Mouse (Mus musculus) hindbrain, embryonic 11.5 days (tissue): ENCODE results near the gene Cabp7. TPM values are rescaled to one million over a fixed set of nuclear protein-coding genes. Genes with fewer than 3 reads are reported as not detected.

ENCODE experiments used
- ATAC-seq: fragments of 200-750 bp; cut with Nextera tagmentation; 2 replicates; pipeline ENCODE4 v1.8.0; 2017; ENCODE audit warnings: mild to moderate bottlenecking, moderate TSS enrichment, moderate library complexity; ENCODE audit not compliant: low FRiP score
- DNase-seq: peaks from one replicate; pipeline ENCODE4 v3.0.0-alpha.2; 2015; ENCODE audit warnings: low spot score
- H3K27ac ChIP-seq: fragments of 300-500 bp; sonication (generic); 2 replicates; pipeline ENCODE4 v1.5.1; 2014; ENCODE audit warnings: mild to moderate bottlenecking, low read depth, low read length
- H3K27me3 ChIP-seq: fragments of 300-500 bp; sonication (generic); 2 replicates; pipeline ENCODE4 v1.6.1; 2014; ENCODE audit warnings: mild to moderate bottlenecking, low read length, moderate library complexity, mixed read lengths; ENCODE audit not compliant: control insufficient read depth, insufficient read depth
- H3K36me3 ChIP-seq: fragments of 300-500 bp; sonication (generic); 2 replicates; pipeline ENCODE4 v1.6.1; 2014; ENCODE audit warnings: mild to moderate bottlenecking, low read length, moderate library complexity, mixed read lengths; ENCODE audit not compliant: control insufficient read depth, insufficient read depth
- H3K4me1 ChIP-seq: fragments of 300-500 bp; sonication (generic); replicated peaks from 2 replicates; pipeline ENCODE4 v1.6.1; 2014; ENCODE audit warnings: low read length, mixed read lengths; ENCODE audit not compliant: control insufficient read depth, insufficient read depth
- H3K4me2 ChIP-seq: fragments of 300-500 bp; sonication (generic); replicated peaks from 2 replicates; pipeline ENCODE4 v1.6.1; 2014; ENCODE audit warnings: mild to moderate bottlenecking, low read depth, low read length
- H3K4me3 ChIP-seq: fragments of 300-500 bp; sonication (generic); 2 replicates; pipeline ENCODE4 v1.5.1; 2014; ENCODE audit warnings: low read depth, low read length
- H3K9ac ChIP-seq: fragments of 300-500 bp; sonication (generic); 2 replicates; pipeline ENCODE4 v1.6.1; 2014; ENCODE audit warnings: low read depth, low read length
- H3K9me3 ChIP-seq: fragments of 300-500 bp; sonication (generic); 2 replicates; pipeline ENCODE4 v1.6.1; 2016; ENCODE audit warnings: low read length; ENCODE audit not compliant: control insufficient read depth
- WGBS: fragments of 180-500 bp; shearing (Covaris S2); extraction: QIAGEN DNeasy Blood & Tissue Kit; methylation state at CpG from one replicate; pipeline ENCODE4 v1.1.7; 2014; 5-methylcytosine and 5-hydroxymethylcytosine counted together
- polyA plus RNA-seq: library from polyadenylated mRNA; unstranded; fragments of >200 nt; fragmentation: Nextera tagmentation; extraction: Ambion mirVana; gene quantifications from 2 replicates; pipeline ENCODE4 v1.2.1, GENCODE M21; 2014

Cabp7 gene
- polyA plus RNA-seq = 0.90 and 1.0 TPM in 2 replicates

DNA sequence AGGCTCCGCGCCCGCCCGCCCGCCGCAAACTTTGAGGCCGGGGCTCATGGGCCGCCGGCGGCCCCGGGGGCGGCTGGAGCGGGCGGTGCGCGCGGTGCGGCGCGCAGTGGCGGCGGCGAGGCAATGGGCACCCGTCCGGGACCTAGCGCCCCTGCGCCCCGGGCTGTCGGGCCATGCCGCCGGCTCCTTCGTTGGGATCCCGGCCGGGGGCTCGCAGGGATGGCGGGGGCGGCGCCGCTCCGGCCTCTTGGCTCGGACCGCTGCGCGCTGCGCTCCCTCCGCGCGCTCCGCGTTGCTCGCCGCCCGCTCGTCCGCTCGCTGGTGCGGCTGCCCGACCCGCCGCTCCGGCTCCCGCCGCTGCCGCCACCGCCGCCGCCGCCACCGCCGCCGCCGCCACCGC is at the start of gene Cabp7:
Cabp7 (minus strand) TSS at position 46 of the 400 bp plus-strand sequence.
- Histone ChIP-seq H3K9ac (peak within 1 kb of the TSS; percentile 61), H3K27me3 (peaks cover 65% of the 10 kb centered on the region), H3K4me1 (peaks cover 8% of the 10 kb centered on the region), H3K4me3 (peak within 1 kb of the TSS; percentile 58), H3K27ac (no peak within 1 kb of the TSS), H3K4me2 (peak within 1 kb of the TSS; percentile 100), H3K9me3 (no peaks in the 10 kb centered on the region), H3K36me3 (no peaks in the 10 kb centered on the region)
- no peak for ATAC-seq
- 1% methylated on average over 34 of the region's 73 CpGs for whole genome bisulfite sequencing
- peak; percentile 40 for DNase-seq

DNA sequence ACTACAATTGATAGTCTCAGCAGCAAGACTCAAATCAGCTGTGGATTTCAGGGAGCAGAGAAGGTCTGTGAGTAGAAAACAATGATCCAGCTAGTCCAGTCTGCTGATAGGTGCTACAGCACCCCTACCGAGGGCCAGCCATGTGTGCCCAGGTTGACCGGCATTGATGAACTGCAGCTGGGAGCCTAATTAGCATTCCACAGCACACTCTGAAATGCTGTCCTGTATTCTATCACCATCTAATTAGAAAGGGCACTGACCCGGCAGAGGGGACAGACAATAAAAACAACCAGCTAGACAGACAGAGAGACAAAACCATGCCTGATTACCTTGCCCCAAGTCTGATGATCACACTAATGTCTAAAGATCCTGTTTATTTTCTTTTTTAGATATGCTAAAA is 46.4 kb upstream of the Cabp7 start:
- Histone ChIP-seq H3K9me3 (no peaks in the 10 kb centered on the region), H3K27ac (no peak overlapping the region), H3K9ac (no peak overlapping the region), H3K27me3 (no peaks in the 10 kb centered on the region), H3K4me3 (no peak overlapping the region), H3K4me2 (no peak overlapping the region), H3K4me1 (no peaks in the 10 kb centered on the region), H3K36me3 (no peaks in the 10 kb centered on the region)
- ATAC-seq = no peak
- DNase-seq = no peak
- 21% methylated on average over 3 of the region's 3 CpGs for WGBS

DNA sequence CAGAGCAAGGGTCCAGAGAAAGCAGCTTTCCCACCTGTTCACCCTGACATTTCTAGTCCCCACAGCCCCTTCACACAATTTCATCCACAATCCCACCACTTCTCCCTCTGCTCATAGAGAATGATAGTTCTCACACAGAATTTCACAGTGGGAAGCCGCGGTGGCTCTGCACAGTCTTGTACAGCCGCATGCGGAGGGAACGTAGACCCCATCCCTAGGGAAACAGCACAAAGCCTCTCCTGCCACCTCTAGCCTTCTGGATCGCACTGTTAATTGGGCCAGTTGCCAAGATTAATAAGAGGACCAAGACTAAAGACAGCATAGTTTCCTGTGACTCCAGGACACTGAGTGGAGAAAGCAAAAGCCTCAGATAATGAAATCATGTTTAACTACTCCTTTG is 45.0 kb upstream of the Cabp7 start:
- Histone ChIP-seq H3K4me2 (no peak overlapping the region), H3K4me3 (no peak overlapping the region), H3K4me1 (no peaks in the 10 kb centered on the region), H3K27ac (no peak overlapping the region), H3K27me3 (no peaks in the 10 kb centered on the region), H3K36me3 (peaks cover 4% of the 10 kb centered on the region; the same call in 1 of the 2 replicates), H3K9me3 (no peaks in the 10 kb centered on the region), H3K9ac (no peak overlapping the region)
- DNase-seq (no peak), ATAC-seq (no peak)
- 76% methylated on average over 6 of the region's 6 CpGs for WGBS

DNA sequence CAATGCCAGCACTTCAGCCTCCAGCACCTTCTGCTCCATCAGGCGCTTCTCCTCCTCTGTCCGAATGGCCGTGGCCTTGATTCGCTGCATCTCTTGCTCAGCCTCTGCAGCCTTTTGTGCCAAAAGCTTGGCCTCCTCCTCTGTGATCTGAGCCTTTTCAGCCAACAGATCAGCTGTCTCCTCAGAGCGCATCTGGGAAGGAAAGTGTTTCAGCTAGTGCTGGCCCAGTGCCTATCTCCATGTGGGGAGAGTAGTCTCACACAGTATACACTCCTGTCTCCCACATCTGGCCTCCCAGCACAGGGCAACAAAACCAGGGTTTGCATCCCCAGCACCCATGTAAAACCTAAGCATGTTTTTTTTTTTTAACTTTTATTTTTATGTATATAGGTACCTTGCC is 43.1 kb upstream of the Cabp7 start:
- H3K27ac ChIP-seq = no peak overlapping the region
- no peaks in the 10 kb centered on the region for H3K9me3 ChIP-seq
- DNase-seq = no peak
- no peaks in the 10 kb centered on the region for H3K27me3 ChIP-seq
- no peak overlapping the region for H3K4me2 ChIP-seq
- no peaks in the 10 kb centered on the region for H3K4me1 ChIP-seq
- H3K9ac ChIP-seq = no peak overlapping the region
- H3K4me3 ChIP-seq = no peak overlapping the region
- ATAC-seq = no peak
- peaks cover 6% of the 10 kb centered on the region; the same call in 1 of the 2 replicates for H3K36me3 ChIP-seq
- WGBS = 97% methylated on average over 5 of the region's 5 CpGs

DNA sequence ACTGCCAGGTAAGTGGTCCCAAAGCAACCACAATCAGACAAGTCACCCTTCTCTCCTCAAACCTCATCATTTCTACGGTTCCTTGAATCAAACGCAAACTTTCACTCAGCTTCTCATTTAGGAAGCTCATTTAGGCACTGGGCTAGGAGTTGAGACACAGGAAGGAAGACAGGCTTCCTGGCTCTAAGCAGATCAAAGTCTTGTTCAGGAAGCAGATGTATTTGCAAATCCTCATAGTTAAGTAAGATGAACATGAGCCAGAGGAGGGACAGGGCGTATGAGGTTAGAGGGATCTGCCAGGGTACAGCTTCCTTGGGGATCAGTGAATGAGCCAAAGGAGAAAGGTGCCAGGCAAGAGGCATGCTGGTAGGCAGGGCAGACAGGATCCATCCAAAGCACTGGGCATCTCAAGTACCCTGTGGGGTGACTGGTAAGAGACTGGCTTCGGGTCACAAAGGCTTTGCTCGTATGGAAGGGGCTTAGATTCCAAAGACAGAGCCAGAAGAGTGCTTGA is 38.1 kb upstream of the Cabp7 start:
- H3K4me3 ChIP-seq = no peak overlapping the region
- H3K4me1 ChIP-seq = no peaks in the 10 kb centered on the region
- ATAC-seq (no peak), DNase-seq (no peak)
- H3K27me3 ChIP-seq = no peaks in the 10 kb centered on the region
- H3K36me3 ChIP-seq = peaks cover 8% of the 10 kb centered on the region; the same call in 1 of the 2 replicates
- no peak overlapping the region for H3K9ac ChIP-seq
- no peaks in the 10 kb centered on the region for H3K9me3 ChIP-seq
- WGBS = 81% methylated on average over 5 of the region's 5 CpGs
- no peak overlapping the region for H3K27ac ChIP-seq
- no peak overlapping the region for H3K4me2 ChIP-seq

DNA sequence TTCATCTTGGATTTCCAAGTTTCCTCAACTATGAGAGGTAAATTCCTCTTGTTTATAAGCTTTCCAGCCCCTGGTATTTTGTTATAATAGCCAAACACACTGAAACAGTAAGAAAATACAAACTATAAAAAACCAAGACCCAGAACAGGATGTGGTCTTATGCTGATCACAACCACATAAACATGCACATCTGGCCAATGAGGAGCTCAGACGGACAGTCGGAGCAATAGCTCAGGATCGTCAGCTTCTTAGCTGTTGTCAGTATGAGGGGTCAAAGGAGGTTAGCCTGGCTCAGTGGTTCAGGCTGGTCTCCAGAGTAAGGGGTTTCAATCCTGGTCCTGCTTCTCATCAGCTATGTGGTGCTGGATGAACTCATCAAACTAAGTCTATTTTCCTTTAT is 36.5 kb upstream of the Cabp7 start:
- Histone ChIP-seq H3K27me3 (no peaks in the 10 kb centered on the region), H3K4me3 (no peak overlapping the region), H3K36me3 (peaks cover 11% of the 10 kb centered on the region; the same call in 1 of the 2 replicates), H3K9ac (no peak overlapping the region), H3K27ac (no peak overlapping the region), H3K4me1 (no peaks in the 10 kb centered on the region), H3K4me2 (no peak overlapping the region), H3K9me3 (no peaks in the 10 kb centered on the region)
- DNase-seq (no peak), ATAC-seq (no peak)
- WGBS = 85% methylated on average over 3 of the region's 3 CpGs

DNA sequence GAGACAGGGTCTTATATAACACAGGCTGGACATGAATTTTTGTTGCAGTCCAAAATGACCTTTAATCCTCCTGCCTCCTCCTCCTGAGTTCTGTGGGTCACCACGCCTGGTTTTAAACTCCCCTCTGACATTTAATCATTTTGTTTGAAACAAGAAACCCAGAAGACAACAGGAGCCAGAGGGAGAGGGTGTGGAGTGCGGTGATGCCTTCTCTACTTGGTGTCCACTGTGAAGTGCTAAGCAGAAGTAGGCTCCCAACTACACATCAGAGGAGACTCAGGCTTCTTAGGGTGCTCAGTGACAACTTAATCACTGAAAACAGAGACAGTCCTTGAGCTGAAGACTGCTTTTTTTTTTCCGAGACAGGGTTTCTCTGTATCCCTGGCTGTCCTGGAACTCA is 34.3 kb upstream of the Cabp7 start:
- no peak for ATAC-seq
- H3K27ac ChIP-seq = no peak overlapping the region
- H3K4me2 ChIP-seq = no peak overlapping the region
- H3K9me3 ChIP-seq = no peaks in the 10 kb centered on the region
- no peak for DNase-seq
- 82% methylated on average over 3 of the region's 3 CpGs for WGBS
- H3K9ac ChIP-seq = no peak overlapping the region
- peaks cover 5% of the 10 kb centered on the region; the same call in 1 of the 2 replicates for H3K36me3 ChIP-seq
- H3K4me3 ChIP-seq = no peak overlapping the region
- no peaks in the 10 kb centered on the region for H3K4me1 ChIP-seq
- no peaks in the 10 kb centered on the region for H3K27me3 ChIP-seq

DNA sequence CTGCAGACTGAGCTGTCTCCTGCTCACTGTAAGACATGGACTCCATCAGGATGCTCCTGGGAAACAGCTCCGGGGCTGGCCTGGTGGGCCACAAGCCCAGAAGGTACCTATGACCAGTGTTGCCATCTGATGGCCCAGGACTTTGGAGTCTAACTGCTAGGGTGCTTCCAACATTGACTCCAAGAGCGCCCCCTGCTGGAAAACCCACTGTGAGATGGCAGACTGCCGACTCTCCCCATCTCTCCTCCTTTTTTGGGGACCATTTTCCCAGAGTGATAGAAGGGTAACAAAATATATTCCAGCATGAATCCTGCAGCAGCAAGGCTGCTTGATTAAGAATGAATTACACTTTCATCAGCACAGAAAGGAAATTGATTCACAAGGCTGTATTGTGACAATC is 26.3 kb upstream of the Cabp7 start:
- H3K9ac ChIP-seq = no peak overlapping the region
- DNase-seq (peak; percentile 84), ATAC-seq (no peak)
- no peaks in the 10 kb centered on the region for H3K4me1 ChIP-seq
- no peaks in the 10 kb centered on the region for H3K9me3 ChIP-seq
- H3K27ac ChIP-seq = no peak overlapping the region
- WGBS = 27% methylated on average over 3 of the region's 3 CpGs
- no peak overlapping the region for H3K4me2 ChIP-seq
- H3K36me3 ChIP-seq = no peaks in the 10 kb centered on the region
- H3K27me3 ChIP-seq = no peaks in the 10 kb centered on the region
- H3K4me3 ChIP-seq = no peak overlapping the region

DNA sequence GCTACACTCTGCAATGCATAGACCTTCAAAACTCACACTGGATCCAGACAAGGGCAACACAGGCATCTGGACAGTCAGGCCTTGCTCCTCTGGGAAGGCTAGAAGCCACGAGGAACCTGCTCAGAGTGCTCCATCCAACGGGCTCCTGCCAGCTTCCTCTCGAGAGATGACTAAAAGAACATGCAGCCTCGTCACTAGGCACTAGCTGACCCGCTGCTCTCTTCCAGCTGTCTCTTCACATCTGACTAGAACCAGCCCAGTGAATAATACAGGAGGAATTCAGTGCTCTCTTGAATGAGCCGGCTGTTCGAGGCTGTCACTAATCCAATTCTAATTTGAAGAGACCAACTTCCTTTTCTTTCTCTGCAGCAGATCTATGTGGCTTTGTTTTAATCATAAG is 25.2 kb upstream of the Cabp7 start:
- Histone ChIP-seq H3K4me2 (no peak overlapping the region), H3K4me1 (no peaks in the 10 kb centered on the region), H3K27me3 (no peaks in the 10 kb centered on the region), H3K27ac (no peak overlapping the region), H3K9me3 (no peaks in the 10 kb centered on the region), H3K36me3 (no peaks in the 10 kb centered on the region), H3K9ac (no peak overlapping the region), H3K4me3 (no peak overlapping the region)
- ATAC-seq = no peak
- 79% methylated on average over 7 of the region's 7 CpGs for WGBS
- no peak for DNase-seq
